Mouse (Mus musculus) heart, adult 8-10 months (tissue): ENCODE data around the gene Clip1. TPM values are rescaled to one million over a fixed set of nuclear protein-coding genes. Genes with fewer than 3 reads are reported as not detected.

Source experiments
- DNase-seq: peaks from one replicate; pipeline ENCODE4 v3.0.0; 2022; ENCODE audit warnings: low spot score
- total RNA-seq, 4 experiments: library from RNA; stranded (reverse); gene quantifications; 2 replicates each; pipeline ENCODE4 v1.2.4; 2022

Gene Clip1
- total RNA-seq, 4 experiments from 2014 or later: 213 to 261 (median 228) TPM

- peak; percentile 32 for DNase-seq
Observed at GRCm38 (mm10) chr5:123603496-123603895, 80.9 kb downstream of the Clip1 start.

DNA sequence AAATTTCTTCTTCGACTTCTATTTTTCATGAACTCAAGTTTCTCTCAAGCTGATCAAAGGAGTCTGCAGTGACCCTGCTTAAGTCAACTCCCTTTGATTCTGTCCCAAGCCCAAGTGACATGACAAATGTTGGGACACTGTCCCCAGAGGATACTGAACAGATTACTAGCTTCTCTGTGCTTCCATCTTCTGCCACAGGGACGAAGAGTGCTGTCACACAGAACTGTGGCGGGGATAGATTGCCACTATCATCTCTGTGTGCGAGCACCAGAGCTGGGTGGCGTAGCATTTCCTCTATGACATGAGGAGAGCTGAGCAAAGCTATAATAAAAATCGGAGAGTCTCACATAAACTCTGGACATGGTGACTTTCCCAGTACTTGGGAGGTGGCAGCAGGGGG lies 82.2 kb downstream of the Clip1 start:
- no peak for DNase-seq

- no peak for DNase-seq
Observed at GRCm38 (mm10) chr5:123599319-123599718, 85.1 kb downstream of the Clip1 start.

GRCm38 (mm10) chr5:123593622-123594280 lies 90.7 kb downstream of the Clip1 start:
- no peak for DNase-seq

- DNase-seq: no peak
Observed at GRCm38 (mm10) chr5:123580043-123580442, 104.4 kb downstream of the Clip1 start.

DNA sequence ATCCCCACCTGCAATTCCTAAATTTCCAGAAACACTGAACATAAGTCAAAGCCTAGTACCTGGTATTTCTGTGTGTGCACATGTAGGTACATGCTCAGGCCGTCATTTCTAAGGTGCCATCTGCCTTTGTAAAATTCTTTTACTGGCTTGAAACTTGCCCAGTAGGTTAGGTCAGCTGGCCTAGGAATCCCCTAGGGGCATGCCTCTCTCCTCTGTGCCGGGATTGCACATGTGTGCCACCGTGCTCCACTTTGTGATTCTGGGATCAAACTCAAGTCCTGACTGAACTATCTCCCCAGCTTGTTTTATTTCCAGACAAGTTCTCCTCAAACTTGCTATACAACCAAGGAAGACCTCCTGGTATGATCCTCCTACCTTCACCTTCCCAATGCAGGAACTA lies 107.7 kb downstream of the Clip1 start:
- no peak for DNase-seq

- DNase-seq: no peak
Observed at GRCm38 (mm10) chr5:123573362-123573761, 111.1 kb downstream of the Clip1 start.

DNA sequence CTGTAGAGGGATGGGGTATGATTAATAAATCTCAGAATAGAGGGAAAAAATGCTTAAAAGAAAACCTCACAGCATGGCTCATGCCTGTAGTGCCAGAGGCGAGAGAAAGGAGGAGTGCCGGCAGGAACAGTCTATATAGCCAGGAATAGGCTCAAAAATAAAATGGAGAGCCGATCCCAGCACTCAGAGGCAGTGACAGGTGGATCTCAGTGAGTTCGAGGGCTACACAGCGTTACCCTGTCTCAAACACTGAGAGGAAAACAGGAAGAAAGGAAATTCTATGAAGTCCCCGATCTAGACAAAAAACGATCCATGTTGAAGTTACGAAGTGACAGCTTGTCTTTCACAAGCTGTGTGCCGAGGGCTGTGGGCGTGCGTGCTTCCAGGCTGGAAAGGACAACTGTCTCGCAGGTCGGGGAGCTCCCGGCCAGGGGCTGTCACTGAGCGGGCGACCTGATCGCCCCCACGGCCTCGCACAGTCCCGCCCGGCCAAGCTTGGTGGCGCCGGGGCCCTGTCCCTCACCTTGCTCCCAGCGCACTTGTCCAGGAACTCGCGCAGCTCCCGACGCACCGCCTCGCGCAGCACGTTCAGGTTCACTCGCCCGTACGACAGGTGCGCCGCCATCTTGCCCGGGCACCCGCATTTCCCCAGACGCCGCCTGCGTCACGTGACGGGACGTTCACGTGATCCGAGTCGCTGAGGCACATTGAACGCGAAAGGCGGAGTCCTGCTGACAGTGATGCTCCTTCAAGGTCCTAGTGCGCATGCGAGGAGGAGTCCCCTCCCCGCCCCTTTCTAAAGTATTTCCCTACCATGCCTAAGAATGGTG lies 111.8 kb downstream of the Clip1 start, which contains the start of gene Vps33a:
Gene Vps33a, minus strand, starts transcription at position 682 of the 830 bp plus-strand sequence.
- DNase-seq: peak; percentile 95

- DNase-seq: no peak
Observed at GRCm38 (mm10) chr5:123561128-123561527, 123.3 kb downstream of the Clip1 start.

DNA sequence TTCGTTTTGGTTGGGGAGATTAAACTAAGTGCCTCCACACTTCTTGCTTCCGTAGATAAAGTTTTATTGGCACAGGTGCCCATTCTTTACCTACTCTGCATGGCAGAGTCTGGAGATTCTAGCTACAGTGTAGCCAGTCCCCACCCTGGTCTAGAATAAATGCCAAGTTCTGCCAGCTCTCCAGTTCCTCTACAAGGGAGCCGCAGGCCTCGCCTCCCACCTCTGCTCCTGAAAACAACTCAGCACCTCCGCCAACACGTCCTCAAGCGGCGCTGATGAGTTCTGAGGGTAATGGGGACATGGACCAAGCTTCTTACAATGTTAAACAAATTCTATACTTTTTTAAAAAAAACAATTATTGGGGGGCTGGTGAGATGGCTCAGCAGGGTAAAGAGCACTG lies 124.8 kb downstream of the Clip1 start:
- no peak for DNase-seq

DNA sequence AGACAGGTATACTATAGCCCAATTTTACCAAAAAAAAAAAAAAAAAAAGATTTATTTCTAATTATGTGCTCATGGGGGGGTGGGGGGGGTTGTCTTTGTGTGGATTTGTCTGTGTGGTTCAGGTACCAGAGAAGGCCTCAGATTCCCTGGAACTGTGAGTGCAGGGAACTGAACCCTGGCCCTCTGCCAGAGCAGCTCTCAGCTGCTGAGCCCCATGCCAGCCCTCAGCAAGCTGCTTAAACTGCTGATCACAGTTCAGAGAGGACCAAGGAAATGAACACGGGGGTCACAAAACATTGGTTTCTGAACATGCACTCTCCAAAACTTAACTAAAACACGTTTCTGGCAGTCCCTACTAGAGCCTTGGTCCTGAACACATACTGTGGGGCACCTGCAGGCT lies 128.0 kb downstream of the Clip1 start:
- peak; percentile 44 for DNase-seq

GRCm38 (mm10) chr5:123555693-123556092 lies 128.7 kb downstream of the Clip1 start:
- DNase-seq: no peak

DNA sequence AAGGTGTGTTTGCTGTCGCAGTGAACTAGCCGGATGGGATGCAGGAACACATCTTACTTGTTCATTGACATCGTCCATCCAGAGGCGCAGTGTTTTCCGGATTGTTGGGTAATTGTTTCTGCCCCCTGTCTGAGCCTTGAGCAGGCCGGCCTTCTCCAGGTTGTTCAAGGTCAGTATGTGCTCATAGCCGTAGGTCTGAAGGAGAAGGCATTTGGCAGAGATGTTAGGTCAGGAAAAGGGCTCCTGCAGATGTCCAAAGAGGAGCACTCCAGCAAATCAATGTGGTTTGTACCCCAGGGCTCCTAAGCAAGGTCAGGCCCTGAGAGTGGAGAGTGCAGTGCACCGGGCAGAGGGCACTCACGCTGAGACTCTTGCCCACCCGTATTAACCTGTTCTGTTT lies 150.6 kb downstream of the Clip1 start:
- DNase-seq: no peak

DNA sequence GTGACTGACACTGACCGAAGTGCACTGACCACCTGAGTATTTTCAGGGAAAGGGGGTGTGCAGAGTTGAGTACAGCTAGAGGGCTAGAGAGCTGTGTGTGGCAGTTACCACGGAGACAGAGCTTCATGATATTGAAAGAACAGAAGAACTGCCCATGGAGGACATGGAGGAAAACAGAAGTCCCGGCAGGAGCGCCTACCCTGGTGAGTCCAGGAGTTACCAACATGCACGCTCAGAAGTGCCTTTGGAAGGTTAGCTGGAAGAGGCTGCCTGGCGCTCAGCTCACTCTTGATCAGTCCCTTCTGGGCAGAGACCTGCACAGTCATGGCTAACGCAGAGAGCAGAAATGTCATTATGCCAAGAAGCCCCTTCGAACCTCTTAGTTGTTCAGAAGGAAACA lies 154.4 kb downstream of the Clip1 start:
- no peak for DNase-seq

DNA sequence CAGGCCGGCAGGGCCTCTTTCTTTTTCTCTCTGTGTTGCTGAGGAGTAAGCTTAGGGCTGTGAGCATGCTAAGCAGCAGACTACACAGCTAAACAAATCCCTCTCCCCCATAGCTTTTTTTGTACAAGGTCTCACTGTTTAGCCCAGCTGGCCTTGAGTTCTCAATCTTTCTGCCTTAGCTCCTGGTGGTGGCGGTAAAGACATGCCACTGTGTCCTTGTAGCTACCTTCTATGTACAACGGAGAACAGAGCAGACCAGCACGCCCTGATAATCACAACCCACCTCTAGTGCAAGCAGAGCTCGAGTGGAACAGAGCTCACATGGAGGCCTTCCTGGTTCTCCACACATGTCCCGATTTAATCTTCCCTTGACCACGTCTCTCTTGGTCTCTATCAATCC lies 155.8 kb downstream of the Clip1 start:
- no peak for DNase-seq

Other genes starting within 250 kb of the Clip1 start
- gene Lrrc43, start 195.3 kb downstream of the Clip1 start, total RNA-seq: not detected
- not detected for gene Il31, start 195.1 kb downstream of the Clip1 start, total RNA-seq
- gene B3gnt4, start 174.2 kb downstream of the Clip1 start, total RNA-seq: not detected
- gene Diablo, start 160.4 kb downstream of the Clip1 start, total RNA-seq: 10 to 100 TPM; 68.8 to 72.1 (median 70.7) TPM
- gene Gm49027, start 159.1 kb downstream of the Clip1 start, total RNA-seq: under 1 TPM in 2 of 4 experiments, not detected in 2; 0.19 to 0.35 TPM
- 10 to 100 TPM; 25.5 to 37.2 (median 28.6) TPM for gene Vps33a, start 111.6 kb downstream of the Clip1 start, total RNA-seq
- 10 to 100 TPM; 18.3 to 22.5 (median 20.3) TPM for gene Zcchc8, start 36.5 kb upstream of the Clip1 start, total RNA-seq
- 10 to 100 TPM; 33.8 to 42.7 (median 39.4) TPM for gene Rsrc2, start 64.8 kb upstream of the Clip1 start, total RNA-seq
- under 1 TPM; 0.11 to 0.53 (median 0.42) TPM for gene Kntc1, start 65.1 kb upstream of the Clip1 start, total RNA-seq
- 1 to 10 TPM in 1 of 4 experiments, under 1 TPM in 2, not detected in 1; 0.12 to 2.0 (median 0.22) TPM for gene Hcar2, start 180.9 kb upstream of the Clip1 start, total RNA-seq
- under 1 TPM; 0.31 to 0.52 (median 0.42) TPM for gene Hcar1, start 195.4 kb upstream of the Clip1 start, total RNA-seq
- 10 to 100 TPM; 45.9 to 52.4 (median 50.6) TPM for gene Denr, start 222.6 kb upstream of the Clip1 start, total RNA-seq
- gene Gm43518, start 242.8 kb upstream of the Clip1 start, total RNA-seq: under 1 TPM in 1 of 4 experiments, not detected in 3; 0.92 TPM
- gene Ccdc62, start 246.1 kb upstream of the Clip1 start, total RNA-seq: 1 to 10 TPM in 3 of 4 experiments, under 1 TPM in 1; 0.60 to 3.8 (median 2.0) TPM